Mouse (Mus musculus): ENCODE data around the gene Gm8297.
"Not testable (repeated sequence)": the region's sequence is repeated elsewhere in the genome, so short reads cannot be mapped to it uniquely, and the experiment has no call there.

The Gm8297 gene

DNA sequence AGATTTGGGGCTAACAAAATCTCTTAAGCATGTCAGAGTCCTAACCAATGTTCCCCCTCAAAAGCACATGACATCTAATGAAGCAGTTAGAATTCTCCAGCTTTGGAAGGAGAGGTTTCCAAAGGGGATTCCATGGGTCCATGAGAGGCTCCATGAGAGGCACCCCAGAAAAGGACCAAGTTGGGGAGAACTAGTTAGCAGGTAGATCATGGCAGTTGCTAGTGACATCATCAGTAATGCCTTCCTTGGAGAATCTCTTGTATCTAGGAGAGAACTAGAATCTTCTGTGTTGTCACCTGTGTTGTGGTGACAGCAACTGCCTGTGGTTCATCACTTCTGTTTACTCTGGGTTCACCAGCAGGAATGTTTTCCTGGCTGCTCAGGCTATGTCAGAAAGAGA is at the start of gene Gm8297:
Gene Gm8297, plus strand, starts transcription at position 301 of the 400 bp plus-strand sequence.
- ATAC-seq (ENCODE audit: insufficient number of reproducible peaks, low FRiP score, low TSS enrichment) = not testable (repeated sequence)

DNA sequence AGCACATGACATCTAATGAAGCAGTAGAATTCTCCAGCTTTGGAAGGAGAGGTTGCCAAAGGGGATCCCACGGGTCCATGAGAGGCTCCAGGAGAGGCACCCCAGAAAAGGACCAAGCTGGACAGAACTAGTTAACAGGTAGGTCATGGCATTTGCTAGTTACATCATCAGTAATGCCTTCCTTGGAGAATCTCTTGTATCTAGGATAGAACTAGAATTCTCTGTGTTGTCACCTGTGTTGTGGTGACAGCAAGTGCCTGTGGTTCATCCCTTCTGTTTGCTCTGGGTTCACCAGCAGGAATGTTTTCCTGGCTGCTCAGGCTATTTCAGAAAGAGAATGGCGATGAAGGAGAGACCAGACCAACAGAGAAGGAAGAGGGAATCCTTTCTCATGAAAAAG is 31.9 kb downstream of the Gm8297 start, which contains the start of gene Gm3298:
Gene Gm3298, plus strand, starts transcription at position 301 of the 400 bp plus-strand sequence.
- not testable (repeated sequence) for ATAC-seq (ENCODE audit: insufficient number of reproducible peaks, low FRiP score, low TSS enrichment)
